Mouse (Mus musculus): Measurements from ENCODE around the gene Gpr33. TPM values are rescaled to one million over a fixed set of nuclear protein-coding genes. Genes with fewer than 3 reads are reported as not detected.

The Gpr33 gene
- polyA plus RNA-seq (2016; fragmentation: Nextera tagmentation; extraction: Ambion mirVana), result not detected in 2 replicates

DNA sequence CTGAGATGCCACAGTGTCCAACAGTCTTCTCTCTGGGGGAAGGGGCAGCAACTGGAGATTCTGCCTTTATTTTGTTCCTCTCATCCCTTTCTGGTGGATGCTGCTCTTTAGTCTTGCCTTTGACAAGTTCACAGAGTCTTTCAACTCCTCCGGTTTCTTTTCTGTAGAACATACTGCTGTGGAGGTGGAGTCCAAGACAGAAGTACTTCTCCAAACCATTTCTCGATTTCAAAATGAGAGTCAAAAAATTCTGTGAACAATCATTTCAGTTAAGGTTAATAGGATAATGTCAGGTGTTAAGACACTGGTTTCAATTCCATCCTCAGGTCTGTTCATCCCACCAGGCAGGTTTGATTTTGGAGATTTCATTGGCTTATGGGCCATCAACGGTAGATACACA is at the start of gene Gpr33:
Gene Gpr33, minus strand, starts transcription at position 101 of the 400 bp plus-strand sequence.
- no peak within 1 kb of the TSS for H3K4me2 ChIP-seq (replicated peaks)
- no peak within 1 kb of the TSS for H3K4me3 ChIP-seq
- no peak within 1 kb of the TSS for H3K27ac ChIP-seq (replicated peaks)
- no peak within 1 kb of the TSS for H3K9ac ChIP-seq (replicated peaks)
- H3K9me3 ChIP-seq, result no peaks in the 10 kb centered on the region
- H3K36me3 ChIP-seq, result no peaks in the 10 kb centered on the region
- 99% methylated on average over 3 of the region's 3 CpGs for WGBS
- no peaks in the 10 kb centered on the region for H3K27me3 ChIP-seq
- no peak for ATAC-seq (ENCODE audit: low FRiP score, low read depth)
- H3K4me1 ChIP-seq, result no peaks in the 10 kb centered on the region

DNA sequence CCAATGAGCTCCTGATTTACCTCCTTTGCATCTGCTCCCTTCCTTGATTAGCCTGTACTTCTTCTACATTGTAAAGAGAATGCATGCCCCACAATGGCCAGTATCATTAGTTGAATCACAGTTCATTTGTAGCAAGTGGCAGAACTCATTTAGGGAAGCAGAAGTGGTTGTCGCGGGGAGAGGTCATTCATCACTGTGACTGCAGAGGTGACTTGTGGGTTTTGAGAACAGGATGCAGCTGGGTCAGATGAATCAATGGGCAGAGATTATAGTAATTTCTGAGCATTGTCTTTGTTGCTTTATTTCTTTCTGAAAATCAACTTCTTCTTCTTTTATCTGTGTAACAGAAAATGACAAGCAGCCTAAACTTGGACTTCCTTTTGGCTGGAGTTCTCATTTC is 21.5 kb upstream of the Gpr33 start:
- 84% methylated on average over 2 of the region's 2 CpGs for WGBS
- H3K4me2 ChIP-seq (replicated peaks), result no peak overlapping the region
- no peaks in the 10 kb centered on the region for H3K36me3 ChIP-seq
- ATAC-seq (ENCODE audit: low FRiP score, low read depth), result no peak
- no peak overlapping the region for H3K9ac ChIP-seq (replicated peaks)
- H3K27ac ChIP-seq (replicated peaks), result no peak overlapping the region
- H3K27me3 ChIP-seq, result no peaks in the 10 kb centered on the region
- H3K4me1 ChIP-seq, result no peaks in the 10 kb centered on the region
- no peaks in the 10 kb centered on the region for H3K9me3 ChIP-seq
- no peak overlapping the region for H3K4me3 ChIP-seq

DNA sequence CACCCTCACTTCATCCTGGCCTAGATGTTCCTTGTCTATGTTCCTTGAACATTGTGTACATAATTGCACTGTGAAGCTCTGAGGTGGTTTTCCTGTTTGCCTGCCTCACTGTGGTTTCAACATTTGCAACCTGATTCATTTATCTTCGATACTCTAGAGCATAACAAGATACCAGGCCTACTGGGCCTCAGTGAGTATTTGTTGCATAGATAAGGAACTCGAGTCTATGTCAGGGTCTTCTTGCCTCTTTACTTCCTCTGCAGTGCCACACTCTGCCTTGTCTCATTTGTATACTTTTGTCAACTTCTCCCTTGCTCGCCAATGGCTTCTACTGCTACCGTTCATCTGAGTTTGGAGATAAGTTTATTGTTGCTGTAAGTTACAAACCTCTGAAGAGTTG is 18.5 kb upstream of the Gpr33 start:
- ATAC-seq (ENCODE audit: low FRiP score, low read depth), result no peak
- Histone ChIP-seq H3K4me1 (no peaks in the 10 kb centered on the region), H3K36me3 (no peaks in the 10 kb centered on the region), H3K9me3 (no peaks in the 10 kb centered on the region), H3K4me2 (replicated peaks) (no peak overlapping the region), H3K4me3 (no peak overlapping the region), H3K9ac (replicated peaks) (no peak overlapping the region), H3K27me3 (no peaks in the 10 kb centered on the region), H3K27ac (replicated peaks) (no peak overlapping the region)
- WGBS, result 94% methylated on average over 4 of the region's 4 CpGs

DNA sequence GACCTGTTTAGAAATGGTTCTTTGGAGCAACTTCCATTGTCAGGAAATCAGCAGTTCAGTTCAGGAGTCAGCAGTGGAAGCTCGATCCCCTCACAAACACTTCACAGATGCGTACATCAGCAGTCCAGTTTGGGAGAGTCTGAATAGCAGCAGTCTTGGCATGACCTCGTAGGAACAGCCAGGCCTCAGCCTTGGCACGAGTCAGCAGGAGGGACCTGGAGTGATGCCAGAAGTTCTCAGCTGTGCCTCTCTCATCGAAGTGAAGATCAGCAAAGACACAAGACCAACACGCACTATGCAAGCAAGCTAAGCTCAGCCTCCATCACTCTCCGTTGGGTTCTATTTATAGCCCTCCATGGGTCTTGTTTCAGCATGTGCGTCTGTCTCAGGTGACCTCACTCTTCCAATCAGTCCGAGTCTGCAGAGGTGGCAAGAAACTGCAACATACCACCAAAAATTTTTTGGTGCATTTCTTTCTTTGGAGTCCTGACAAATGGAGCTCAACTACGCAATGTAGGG is 15.0 kb upstream of the Gpr33 start:
- Histone ChIP-seq H3K4me3 (no peak overlapping the region), H3K9ac (replicated peaks) (no peak overlapping the region), H3K4me2 (replicated peaks) (no peak overlapping the region), H3K27ac (replicated peaks) (no peak overlapping the region), H3K9me3 (no peaks in the 10 kb centered on the region), H3K4me1 (no peaks in the 10 kb centered on the region), H3K36me3 (no peaks in the 10 kb centered on the region), H3K27me3 (no peaks in the 10 kb centered on the region)
- WGBS, result 87% methylated on average over 10 of the region's 10 CpGs
- no peak for ATAC-seq (ENCODE audit: low FRiP score, low read depth)

DNA sequence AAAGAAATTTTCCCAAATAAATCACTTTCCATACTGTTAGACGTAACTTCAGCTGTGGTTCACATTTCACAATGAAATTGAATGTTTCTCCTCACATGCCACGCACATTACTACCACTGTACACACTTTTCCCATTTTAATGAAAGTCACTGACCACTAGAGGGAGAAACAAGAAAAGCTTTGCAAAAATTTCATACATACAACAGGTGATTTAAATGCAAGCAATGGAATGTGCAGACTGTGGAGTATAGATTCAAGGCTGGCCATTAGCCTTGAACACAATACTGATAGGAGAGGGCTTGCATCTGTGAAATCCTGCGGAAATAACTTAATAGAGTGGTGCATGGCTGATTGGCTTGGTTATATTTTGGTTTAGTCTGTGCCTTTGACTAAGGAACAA is 10.5 kb upstream of the Gpr33 start:
- H3K27ac ChIP-seq (replicated peaks), result no peak overlapping the region
- no peaks in the 10 kb centered on the region for H3K4me1 ChIP-seq
- no peak overlapping the region for H3K9ac ChIP-seq (replicated peaks)
- no peak overlapping the region for H3K4me2 ChIP-seq (replicated peaks)
- ATAC-seq (ENCODE audit: low FRiP score, low read depth), result no peak
- H3K4me3 ChIP-seq, result no peak overlapping the region
- no peaks in the 10 kb centered on the region for H3K9me3 ChIP-seq
- WGBS, result 78% methylated on average over 3 of the region's 3 CpGs
- no peaks in the 10 kb centered on the region for H3K27me3 ChIP-seq
- H3K36me3 ChIP-seq, result no peaks in the 10 kb centered on the region

DNA sequence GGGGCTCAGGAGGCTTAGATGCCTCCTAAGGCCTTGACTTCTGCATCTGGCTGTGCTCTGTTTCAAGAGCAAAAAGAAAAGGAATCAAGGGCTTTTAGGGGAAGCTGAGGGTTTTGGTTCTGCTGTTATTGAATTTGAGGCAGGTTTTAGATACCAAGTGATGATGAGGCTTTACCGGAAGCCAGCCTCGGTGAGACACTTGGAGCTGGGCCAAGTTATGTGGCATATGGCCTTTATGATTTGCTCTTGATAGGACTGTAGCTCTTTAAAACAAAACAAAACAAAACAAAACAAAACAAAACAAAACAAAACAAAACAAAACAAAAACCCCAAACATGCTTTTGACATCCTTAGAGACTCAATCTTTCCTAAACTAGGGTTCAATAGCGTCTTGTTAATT is 7.1 kb upstream of the Gpr33 start:
- Histone ChIP-seq H3K4me2 (replicated peaks) (no peak overlapping the region), H3K27me3 (no peaks in the 10 kb centered on the region), H3K9ac (replicated peaks) (no peak overlapping the region), H3K27ac (replicated peaks) (no peak overlapping the region), H3K4me3 (no peak overlapping the region), H3K4me1 (no peaks in the 10 kb centered on the region), H3K36me3 (no peaks in the 10 kb centered on the region), H3K9me3 (no peaks in the 10 kb centered on the region)
- WGBS, result 94% methylated on average over 3 of the region's 3 CpGs
- no peak for ATAC-seq (ENCODE audit: low FRiP score, low read depth)

DNA sequence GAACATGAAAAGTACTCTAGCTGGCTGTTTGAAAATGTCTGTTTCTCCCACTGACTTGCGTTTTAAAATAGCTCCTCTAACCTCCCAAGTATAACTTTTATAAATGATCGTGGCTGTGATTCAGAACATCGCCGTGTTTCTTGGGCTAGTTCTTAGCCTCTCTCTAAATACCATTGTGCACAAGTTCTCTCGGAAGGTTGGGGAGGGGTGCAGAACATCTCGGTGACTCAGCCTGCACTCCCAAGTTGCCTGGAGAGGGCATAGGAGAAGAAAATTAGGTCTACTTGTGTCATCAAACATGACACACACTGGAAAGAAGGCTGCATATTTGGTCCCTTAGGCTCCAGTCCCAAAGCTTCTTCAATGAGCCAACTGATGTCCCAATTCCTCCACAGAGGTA is 4.4 kb upstream of the Gpr33 start:
- Histone ChIP-seq H3K4me2 (replicated peaks) (no peak overlapping the region), H3K27ac (replicated peaks) (no peak overlapping the region), H3K36me3 (no peaks in the 10 kb centered on the region), H3K9me3 (no peaks in the 10 kb centered on the region), H3K27me3 (no peaks in the 10 kb centered on the region), H3K4me1 (no peaks in the 10 kb centered on the region), H3K4me3 (no peak overlapping the region), H3K9ac (replicated peaks) (no peak overlapping the region)
- ATAC-seq (ENCODE audit: low FRiP score, low read depth), result no peak
- 94% methylated on average over 6 of the region's 6 CpGs for WGBS

DNA sequence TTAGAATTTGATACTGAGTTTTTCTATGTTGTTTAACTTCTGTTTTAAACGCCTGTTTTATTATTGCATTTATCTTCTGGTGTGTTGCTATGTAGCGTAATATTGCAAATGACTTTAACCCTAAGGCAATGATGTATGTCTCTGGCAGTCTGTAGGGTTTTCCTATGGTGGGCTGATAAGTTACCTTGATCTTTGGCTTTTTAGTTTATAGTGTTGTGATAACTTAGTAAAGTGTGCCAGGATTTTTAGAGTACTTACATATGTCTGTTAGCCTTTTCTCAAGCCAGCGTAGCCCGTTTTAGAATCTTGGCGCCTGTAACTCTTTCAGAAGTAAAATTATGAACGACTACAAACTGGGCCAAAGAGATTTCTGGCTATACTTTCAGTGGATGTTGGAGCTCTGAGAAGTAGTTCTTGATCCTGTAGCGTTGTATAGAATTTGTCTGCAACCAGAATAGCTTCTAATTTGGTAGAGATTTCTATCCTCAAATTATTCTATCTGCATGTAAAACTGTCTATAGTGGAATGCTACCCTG is 13.3 kb downstream of the Gpr33 start:
- WGBS, result 97% methylated on average over 7 of the region's 7 CpGs

DNA sequence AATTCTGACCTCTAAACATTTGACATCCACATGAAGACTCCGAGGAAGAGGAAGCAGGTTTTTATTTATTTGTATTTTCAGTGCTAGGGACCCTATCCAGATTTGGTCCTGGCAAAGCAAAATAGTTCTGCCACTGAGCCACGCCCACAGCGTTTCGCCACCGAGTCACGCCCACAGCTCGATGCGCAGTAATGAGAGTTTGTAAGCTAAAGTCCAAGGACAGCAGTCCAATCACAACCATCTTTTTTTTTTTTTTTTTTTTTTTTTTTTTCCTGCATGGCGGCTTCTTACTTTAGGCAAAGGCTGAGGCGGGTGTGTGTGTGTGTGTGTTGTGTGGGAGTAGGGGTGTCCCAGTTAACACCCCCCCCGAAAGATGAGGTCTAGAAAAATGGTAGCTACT is 13.8 kb downstream of the Gpr33 start:
- H3K36me3 ChIP-seq, result no peaks in the 10 kb centered on the region
- H3K9me3 ChIP-seq, result no peaks in the 10 kb centered on the region
- WGBS, result 93% methylated on average over 11 of the region's 11 CpGs
- no peak overlapping the region for H3K27ac ChIP-seq (replicated peaks)
- no peak overlapping the region for H3K9ac ChIP-seq (replicated peaks)
- no peak overlapping the region for H3K4me3 ChIP-seq
- ATAC-seq (ENCODE audit: low FRiP score, low read depth), result no peak
- no peaks in the 10 kb centered on the region for H3K27me3 ChIP-seq
- H3K4me2 ChIP-seq (replicated peaks), result no peak overlapping the region
- peaks cover 10% of the 10 kb centered on the region; the same call in 1 of the 2 replicates for H3K4me1 ChIP-seq

More for the DNA sequence above, 13.3 kb downstream of the Gpr33 start:
- H3K4me1 ChIP-seq, result peaks cover 8% of the 10 kb centered on the region; the same call in 1 of the 2 replicates
- H3K27ac ChIP-seq (replicated peaks), result no peak overlapping the region
- no peaks in the 10 kb centered on the region for H3K9me3 ChIP-seq
- no peak overlapping the region for H3K4me2 ChIP-seq (replicated peaks)
- no peak overlapping the region for H3K4me3 ChIP-seq
- H3K36me3 ChIP-seq, result no peaks in the 10 kb centered on the region
- no peak for ATAC-seq (ENCODE audit: low FRiP score, low read depth)
- H3K9ac ChIP-seq (replicated peaks), result no peak overlapping the region
- H3K27me3 ChIP-seq, result no peaks in the 10 kb centered on the region

DNA sequence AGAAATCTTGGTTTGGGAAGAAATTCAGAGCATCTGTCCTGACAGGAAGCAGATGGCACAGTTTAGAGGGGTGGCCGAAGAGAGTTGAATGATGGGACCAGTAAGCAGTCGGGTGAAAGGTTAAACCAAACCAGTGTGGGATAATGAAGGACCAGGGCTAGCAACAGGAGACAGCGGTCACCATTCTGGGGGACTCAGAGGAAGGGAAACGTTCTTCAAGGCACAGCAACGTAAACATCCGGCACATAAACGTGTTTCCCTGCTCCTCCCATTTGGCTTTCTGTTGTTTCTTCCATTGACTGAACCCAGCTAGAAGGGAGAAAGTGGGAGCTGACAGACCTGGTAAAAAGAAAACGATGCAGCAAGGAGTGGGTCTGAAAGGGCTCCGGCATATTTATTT is 14.6 kb downstream of the Gpr33 start:
- H3K4me1 ChIP-seq, result peaks cover 12% of the 10 kb centered on the region; the same call in 1 of the 2 replicates
- no peak overlapping the region for H3K4me2 ChIP-seq (replicated peaks)
- no peak overlapping the region for H3K4me3 ChIP-seq
- H3K36me3 ChIP-seq, result no peaks in the 10 kb centered on the region
- H3K9ac ChIP-seq (replicated peaks), result no peak overlapping the region
- WGBS, result 70% methylated on average over 9 of the region's 9 CpGs
- H3K27me3 ChIP-seq, result no peaks in the 10 kb centered on the region
- no peaks in the 10 kb centered on the region for H3K9me3 ChIP-seq
- H3K27ac ChIP-seq (replicated peaks), result no peak overlapping the region
- no peak for ATAC-seq (ENCODE audit: low FRiP score, low read depth)

DNA sequence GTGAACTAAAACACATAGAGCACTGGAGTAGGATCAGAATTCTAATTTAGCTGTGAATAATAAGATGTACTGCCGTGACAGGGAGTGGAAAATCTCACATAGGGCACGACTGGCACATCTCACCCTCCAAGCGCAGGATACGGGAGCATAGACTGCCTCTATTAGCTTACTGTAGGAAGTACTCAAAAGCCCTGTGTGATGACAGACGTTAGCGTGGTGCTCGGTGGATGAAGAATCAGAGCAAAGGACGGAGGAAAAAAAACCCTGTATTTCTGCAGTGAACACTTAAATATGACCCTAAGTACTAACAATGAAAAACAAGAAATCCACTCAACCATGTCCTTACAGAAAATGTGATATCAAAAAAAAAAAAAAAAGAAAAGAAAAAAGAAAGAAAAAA is 15.7 kb downstream of the Gpr33 start:
- Histone ChIP-seq H3K27ac (replicated peaks) (0 out of 2 replicates have a peak overlapping the region, but pooled peaks have one; percentile 10), H3K36me3 (no peaks in the 10 kb centered on the region)
- WGBS, result 80% methylated on average over 8 of the region's 8 CpGs

DNA sequence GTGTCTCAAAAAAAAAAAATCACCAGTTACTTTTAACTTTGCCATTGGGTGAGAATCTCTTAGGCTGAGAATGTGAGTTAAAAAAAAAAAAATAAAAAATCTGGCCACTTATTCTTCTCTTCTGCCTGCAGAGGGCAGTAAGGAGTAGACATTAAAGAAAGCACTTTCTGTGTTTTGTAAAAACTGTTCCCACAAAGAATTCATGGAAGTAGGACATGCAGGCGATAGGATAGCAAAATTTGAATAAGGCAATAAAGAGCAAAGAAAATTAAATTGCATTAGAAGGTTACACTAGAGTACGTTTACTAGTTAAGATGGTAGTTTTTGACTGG is 17.3 kb downstream of the Gpr33 start:
- Histone ChIP-seq H3K9ac (replicated peaks) (no peak overlapping the region), H3K27ac (replicated peaks) (peak overlapping the region; percentile 74), H3K4me2 (replicated peaks) (peak overlapping the region; percentile 47), H3K27me3 (no peaks in the 10 kb centered on the region), H3K36me3 (no peaks in the 10 kb centered on the region), H3K4me3 (peak overlapping the region; percentile 26), H3K4me1 (peaks cover 15% of the 10 kb centered on the region), H3K9me3 (no peaks in the 10 kb centered on the region)
- no peak for ATAC-seq (ENCODE audit: low FRiP score, low read depth)
- WGBS, result 62% methylated on average over 2 of the region's 2 CpGs

More for the DNA sequence above, 15.7 kb downstream of the Gpr33 start:
- H3K9me3 ChIP-seq, result no peaks in the 10 kb centered on the region
- H3K4me2 ChIP-seq (replicated peaks), result no peak overlapping the region
- H3K4me1 ChIP-seq, result peaks cover 12% of the 10 kb centered on the region; the same call in 1 of the 2 replicates
- H3K27me3 ChIP-seq, result no peaks in the 10 kb centered on the region
- no peak for ATAC-seq (ENCODE audit: low FRiP score, low read depth)
- no peak overlapping the region for H3K4me3 ChIP-seq
- no peak overlapping the region for H3K9ac ChIP-seq (replicated peaks)
